Mouse (Mus musculus) myocyte (in vitro differentiated cells): ENCODE results near the gene Irf2. TPM values are rescaled to one million over a fixed set of nuclear protein-coding genes. Genes with fewer than 3 reads are reported as not detected.

Experiments used
- H3K27me3 ChIP-seq: one replicate; pipeline ENCODE4 v1.6.1; 2011; ENCODE audit not compliant: control insufficient read depth, insufficient read depth, insufficient read length
- H3K36me3 ChIP-seq: one replicate; pipeline ENCODE4 v1.6.1; 2011; ENCODE audit not compliant: control insufficient read depth, insufficient read depth
- H3K4me2 ChIP-seq: one replicate; pipeline ENCODE4 v1.6.1; 2011; ENCODE audit warnings: low read depth, control low read depth
- H3K4me3 ChIP-seq: one replicate; pipeline ENCODE4 v1.5.1; 2011; ENCODE audit warnings: mild to moderate bottlenecking, control low read depth, moderate library complexity
- H3K79me2 ChIP-seq: one replicate; pipeline ENCODE4 v1.6.1; 2011; ENCODE audit not compliant: control insufficient read depth, insufficient read depth
- H3ac ChIP-seq: one replicate; pipeline ENCODE4 v1.6.1; 2011; ENCODE audit not compliant: control insufficient read depth, insufficient read length
- CEBPB ChIP-seq: IDR thresholded peaks from 2 replicates; pipeline ENCODE4 v1.6.1; 2011; ENCODE audit warnings: mild to moderate bottlenecking, moderate library complexity; ENCODE audit not compliant: poor library complexity, insufficient read depth, severe bottlenecking
- E2F4 ChIP-seq: IDR thresholded peaks from one replicate; pipeline ENCODE4 v1.6.1; 2011; ENCODE audit warnings: mild to moderate bottlenecking, control low read depth, moderate library complexity; ENCODE audit not compliant: insufficient read depth
- MAX ChIP-seq: IDR thresholded peaks from one replicate; pipeline ENCODE4 v1.6.1; 2011; ENCODE audit warnings: low read depth, mild to moderate bottlenecking, control low read depth
- MYOD1 ChIP-seq, 3 experiments: IDR thresholded peaks; one replicate each; pipeline ENCODE4 v1.6.1; 2011; ENCODE audit warnings: control low read depth in 2 of 3, low read depth in 2 of 3, mild to moderate bottlenecking in 2 of 3, moderate library complexity in 1 of 3; ENCODE audit not compliant: insufficient read length in 2 of 3, control insufficient read depth in 1 of 3
- MYOG ChIP-seq, 3 experiments: IDR thresholded peaks; one replicate each; pipeline ENCODE4 v1.6.1; 2011; ENCODE audit warnings: control low read depth in 2 of 3, low read depth in 2 of 3, mild to moderate bottlenecking in 2 of 3; ENCODE audit not compliant: insufficient read length in 2 of 3, control insufficient read depth in 1 of 3, insufficient read depth in 1 of 3
- POLR2A ChIP-seq: IDR thresholded peaks from one replicate; pipeline ENCODE4 v1.6.1; 2011; ENCODE audit warnings: low read depth, mild to moderate bottlenecking, control low read depth, moderate library complexity; ENCODE audit not compliant: insufficient read length
- POLR2AphosphoS2 ChIP-seq: IDR thresholded peaks from one replicate; pipeline ENCODE4 v1.6.1; 2011; ENCODE audit warnings: low read depth, control low read depth; ENCODE audit not compliant: insufficient read length
- REST ChIP-seq: IDR thresholded peaks from one replicate; pipeline ENCODE4 v1.6.1; 2011; ENCODE audit warnings: mild to moderate bottlenecking, control low read depth, moderate library complexity; ENCODE audit not compliant: insufficient read depth, insufficient read length
- SRF ChIP-seq: IDR thresholded peaks from one replicate; pipeline ENCODE4 v1.6.1; 2011; ENCODE audit warnings: low read depth; ENCODE audit not compliant: control insufficient read depth, insufficient read length
- TCF12 ChIP-seq: IDR thresholded peaks from one replicate; pipeline ENCODE4 v1.6.1; 2011; ENCODE audit warnings: mild to moderate bottlenecking, control low read depth; ENCODE audit not compliant: poor library complexity, insufficient read depth, severe bottlenecking
- TCF3 ChIP-seq: IDR thresholded peaks from one replicate; pipeline ENCODE4 v1.6.1; 2011; ENCODE audit warnings: low read depth, control low read depth; ENCODE audit not compliant: insufficient read length
- USF1 ChIP-seq: IDR thresholded peaks from one replicate; pipeline ENCODE4 v1.6.1; 2011; ENCODE audit warnings: low read depth, mild to moderate bottlenecking, control low read depth, moderate library complexity
- polyA plus RNA-seq: library from polyadenylated mRNA; unstranded; fragments of >200 nt; fragmentation: generic; extraction: Trizol; gene quantifications from one replicate; pipeline ENCODE4 v1.2.1, GENCODE M21; 2012; ENCODE audit warnings: missing spikeins

Irf2 gene
- polyA plus RNA-seq, 1 experiment = 8.8 TPM

DNA sequence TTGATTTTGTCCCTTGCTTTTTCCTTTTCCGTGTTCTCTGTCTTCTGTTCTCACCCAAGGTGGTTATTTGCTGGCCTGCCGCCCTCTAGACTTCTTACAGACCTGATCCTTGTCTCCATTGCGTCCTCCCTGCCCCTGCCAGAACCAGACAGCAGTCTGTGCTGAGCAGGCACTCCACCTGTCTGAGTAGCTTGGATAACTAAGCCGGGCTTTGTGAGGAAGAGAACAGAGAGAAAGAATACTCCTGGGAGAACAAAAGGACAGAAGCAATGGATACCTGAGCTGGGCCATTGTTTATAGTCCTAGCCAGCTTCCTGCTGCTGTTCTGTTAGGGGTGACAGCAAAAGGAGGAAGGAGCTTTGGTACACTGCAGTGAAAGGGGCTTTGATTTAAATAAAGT lies 94.2 kb downstream of the Irf2 start:
- no peak overlapping the region for H3K4me3 ChIP-seq
- no peak overlapping the region for H3ac ChIP-seq
- no peaks in the 10 kb centered on the region for H3K27me3 ChIP-seq
- no peak overlapping the region for H3K4me2 ChIP-seq
- H3K79me2 ChIP-seq = no peaks in the 10 kb centered on the region
- TF ChIP-seq POLR2A (no peak), TCF12 (no peak), POLR2AphosphoS2 (no peak), TCF3 (no peak), MYOD1 (IDR thresholded peaks at IDR 0.05; ENCODE audit: control insufficient read depth in 1 of 3, insufficient read length in 2 of 3, low read depth in 2 of 3) (no peak), SRF (no peak), USF1 (no peak)
- H3K36me3 ChIP-seq = peaks cover 19% of the 10 kb centered on the region

DNA sequence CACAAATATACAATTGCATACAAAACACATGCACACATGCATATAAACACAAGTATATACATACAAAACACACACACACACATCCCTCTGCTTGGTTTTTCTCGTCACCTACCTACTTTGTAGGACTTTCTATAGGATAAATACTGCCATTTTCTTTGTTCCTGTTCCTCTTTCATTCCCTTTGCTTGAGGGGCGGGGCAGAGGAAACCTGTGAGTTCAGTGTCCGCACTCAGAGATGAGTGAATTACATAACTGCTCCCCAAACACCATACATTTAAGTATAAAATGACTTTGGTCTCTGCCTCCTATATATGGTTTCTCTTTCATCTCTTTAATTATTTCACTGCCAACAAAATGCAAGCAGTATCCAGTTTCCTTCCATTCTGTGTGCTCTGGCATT lies 94.9 kb downstream of the Irf2 start:
- H3K4me3 ChIP-seq = no peak overlapping the region
- no peaks in the 10 kb centered on the region for H3K79me2 ChIP-seq
- peaks cover 15% of the 10 kb centered on the region for H3K36me3 ChIP-seq
- H3K27me3 ChIP-seq = no peaks in the 10 kb centered on the region
- H3ac ChIP-seq = no peak overlapping the region
- TF ChIP-seq MYOD1 (IDR thresholded peaks at IDR 0.05; ENCODE audit: control insufficient read depth in 1 of 3, insufficient read length in 2 of 3, low read depth in 2 of 3) (no peak), MAX (no peak), CEBPB (no peak), TCF3 (no peak), TCF12 (no peak), POLR2AphosphoS2 (no peak), POLR2A (no peak), E2F4 (no peak), MYOG (IDR thresholded peaks at IDR 0.05; ENCODE audit: control insufficient read depth in 1 of 3, insufficient read depth in 1 of 3, insufficient read length in 2 of 3, low read depth in 2 of 3) (no peak), SRF (no peak), USF1 (no peak), REST (no peak)
- H3K4me2 ChIP-seq = no peak overlapping the region

DNA sequence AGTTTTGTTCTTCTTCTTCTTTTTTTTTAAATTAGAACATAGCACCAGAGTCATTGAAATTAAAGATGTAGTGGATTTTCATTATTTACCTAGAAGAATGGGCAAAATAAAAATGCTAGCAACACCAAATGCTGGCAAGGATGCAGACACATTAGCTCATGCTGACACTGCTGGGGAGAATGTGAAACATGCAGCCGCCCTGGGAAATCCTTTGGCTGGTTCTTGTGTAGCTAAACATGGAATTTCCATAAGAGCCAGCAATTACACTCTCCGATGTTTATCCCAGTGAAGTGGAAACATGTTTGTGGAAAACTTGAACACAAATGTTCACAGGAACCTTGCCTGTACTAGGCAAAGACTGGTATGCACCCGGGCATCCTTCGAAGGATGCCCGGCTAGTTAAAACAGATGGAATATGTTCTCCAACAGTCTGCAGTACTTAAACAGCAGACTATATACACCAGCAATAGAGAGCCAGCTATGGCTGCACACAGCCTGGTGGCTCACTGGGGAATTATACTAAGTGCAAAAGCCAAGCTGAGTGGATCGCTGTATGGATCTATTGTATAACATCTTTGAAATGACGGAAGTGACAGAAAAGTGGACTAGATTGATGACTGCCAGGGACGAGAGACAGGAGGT lies 96.6 kb downstream of the Irf2 start:
- H3K4me2 ChIP-seq = no peak overlapping the region
- no peak for TF ChIP-seq POLR2A
- TF ChIP-seq MYOD1 (IDR thresholded peaks at IDR 0.05; ENCODE audit: control insufficient read depth in 1 of 3, insufficient read length in 2 of 3, low read depth in 2 of 3) = no peak
- no peak for TF ChIP-seq TCF3
- no peak for TF ChIP-seq POLR2AphosphoS2
- TF ChIP-seq MYOG (IDR thresholded peaks at IDR 0.05; ENCODE audit: control insufficient read depth in 1 of 3, insufficient read depth in 1 of 3, insufficient read length in 2 of 3, low read depth in 2 of 3) = no peak
- peaks cover 25% of the 10 kb centered on the region for H3K36me3 ChIP-seq
- H3K79me2 ChIP-seq = no peaks in the 10 kb centered on the region
- no peaks in the 10 kb centered on the region for H3K27me3 ChIP-seq
- H3ac ChIP-seq = no peak overlapping the region
- H3K4me3 ChIP-seq = no peak overlapping the region

DNA sequence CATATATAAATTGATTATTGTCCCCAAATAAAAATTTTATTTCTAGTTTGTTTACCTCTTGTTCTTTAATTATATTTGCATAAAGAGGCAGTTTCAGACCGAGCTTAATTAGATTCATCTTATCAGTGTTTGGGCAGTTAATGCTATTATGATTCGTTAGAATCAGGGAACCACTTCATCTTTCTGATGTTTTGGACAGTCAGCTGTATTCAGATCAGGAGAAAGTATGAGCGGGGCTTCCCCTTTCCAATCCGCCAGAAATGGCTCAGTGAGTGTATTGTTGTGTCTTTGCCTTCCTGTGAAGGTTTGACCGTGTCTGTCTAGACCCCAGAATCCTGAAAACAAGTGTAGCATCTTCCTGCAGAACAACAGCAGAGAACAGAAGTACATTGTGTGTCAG lies 97.4 kb downstream of the Irf2 start:
- no peaks in the 10 kb centered on the region for H3K27me3 ChIP-seq
- H3K4me2 ChIP-seq = no peak overlapping the region
- no peak overlapping the region for H3ac ChIP-seq
- TF ChIP-seq E2F4 (no peak), USF1 (no peak), POLR2A (no peak), REST (no peak), POLR2AphosphoS2 (no peak), TCF3 (no peak), MAX (no peak)
- peaks cover 29% of the 10 kb centered on the region for H3K36me3 ChIP-seq
- H3K4me3 ChIP-seq = no peak overlapping the region
- no peaks in the 10 kb centered on the region for H3K79me2 ChIP-seq

DNA sequence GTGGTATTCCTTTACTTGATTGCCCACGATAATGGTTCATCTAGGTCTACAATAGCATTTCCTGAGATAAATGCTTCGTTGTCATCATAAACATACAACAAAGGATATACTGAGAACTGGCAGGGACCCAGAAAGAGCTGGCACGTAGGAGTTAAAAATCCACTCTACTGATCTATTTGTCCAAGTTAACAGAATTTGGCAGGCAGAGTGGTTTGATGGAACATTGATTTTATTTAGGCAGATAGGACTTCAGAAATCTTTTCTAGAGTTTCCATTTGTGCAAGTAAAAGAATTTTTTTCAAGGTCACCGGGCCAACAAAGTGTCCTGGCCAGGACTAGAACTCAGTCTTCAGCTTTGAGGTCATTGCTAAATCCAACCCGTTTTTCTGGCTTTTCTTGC lies 98.5 kb downstream of the Irf2 start:
- TF ChIP-seq MYOD1 (IDR thresholded peaks at IDR 0.05; ENCODE audit: control insufficient read depth in 1 of 3, insufficient read length in 2 of 3, low read depth in 2 of 3) (no peak), MYOG (IDR thresholded peaks at IDR 0.05; ENCODE audit: control insufficient read depth in 1 of 3, insufficient read depth in 1 of 3, insufficient read length in 2 of 3, low read depth in 2 of 3) (no peak), MAX (no peak), REST (no peak), TCF3 (no peak), E2F4 (no peak), SRF (no peak), USF1 (no peak), CEBPB (no peak), POLR2A (no peak), TCF12 (no peak), POLR2AphosphoS2 (no peak)
- Histone ChIP-seq H3ac (no peak overlapping the region), H3K36me3 (peaks cover 29% of the 10 kb centered on the region), H3K4me2 (no peak overlapping the region), H3K79me2 (no peaks in the 10 kb centered on the region), H3K27me3 (no peaks in the 10 kb centered on the region), H3K4me3 (no peak overlapping the region)
